Mouse (Mus musculus): ENCODE results near the gene Nfix.

Gene Nfix

GRCm38 (mm10) chr8:84661961-84662571, 138.1 kb downstream of the Nfix start:
- peak; percentile 54 to 68 for DNase-seq

GRCm38 (mm10) chr8:84661458-84661871, 138.7 kb downstream of the Nfix start:
- DNase-seq: peak; percentile 73 to 84

- peak in 1 of 2 experiments; percentile 45 for DNase-seq
Measured at GRCm38 (mm10) chr8:84660819-84661457, 139.2 kb downstream of the Nfix start.

GRCm38 (mm10) chr8:84659936-84660818, 140.0 kb downstream of the Nfix start:
- peak; percentile 70 to 81 for DNase-seq

GRCm38 (mm10) chr8:84658951-84659350, 141.2 kb downstream of the Nfix start:
- DNase-seq: no peak

GRCm38 (mm10) chr8:84657680-84658079, 142.5 kb downstream of the Nfix start:
- no peak for DNase-seq

GRCm38 (mm10) chr8:84657203-84657602, 142.9 kb downstream of the Nfix start:
- no peak for DNase-seq

- DNase-seq: peak; percentile 74 to 79
Measured at GRCm38 (mm10) chr8:84656641-84657126, 143.5 kb downstream of the Nfix start.

GRCm38 (mm10) chr8:84656191-84656525, 144.0 kb downstream of the Nfix start:
- no peak for DNase-seq

- DNase-seq: no peak
Measured at GRCm38 (mm10) chr8:84655336-84656190, 144.6 kb downstream of the Nfix start.

GRCm38 (mm10) chr8:84654597-84654996, 145.5 kb downstream of the Nfix start:
- DNase-seq: no peak

GRCm38 (mm10) chr8:84653092-84653631, 147.0 kb downstream of the Nfix start:
- no peak for DNase-seq

GRCm38 (mm10) chr8:84650213-84650612, 149.9 kb downstream of the Nfix start:
- no peak for DNase-seq

Measured in thymus, adult 18-20 months (tissue).